Mouse (Mus musculus): ENCODE results near the gene Nfib. TPM values are rescaled to one million over a fixed set of nuclear protein-coding genes. Genes with fewer than 3 reads are reported as not detected.

The Nfib gene
- polyA plus RNA-seq, 1 experiment from 2014 or later = 58.8 TPM

DNA sequence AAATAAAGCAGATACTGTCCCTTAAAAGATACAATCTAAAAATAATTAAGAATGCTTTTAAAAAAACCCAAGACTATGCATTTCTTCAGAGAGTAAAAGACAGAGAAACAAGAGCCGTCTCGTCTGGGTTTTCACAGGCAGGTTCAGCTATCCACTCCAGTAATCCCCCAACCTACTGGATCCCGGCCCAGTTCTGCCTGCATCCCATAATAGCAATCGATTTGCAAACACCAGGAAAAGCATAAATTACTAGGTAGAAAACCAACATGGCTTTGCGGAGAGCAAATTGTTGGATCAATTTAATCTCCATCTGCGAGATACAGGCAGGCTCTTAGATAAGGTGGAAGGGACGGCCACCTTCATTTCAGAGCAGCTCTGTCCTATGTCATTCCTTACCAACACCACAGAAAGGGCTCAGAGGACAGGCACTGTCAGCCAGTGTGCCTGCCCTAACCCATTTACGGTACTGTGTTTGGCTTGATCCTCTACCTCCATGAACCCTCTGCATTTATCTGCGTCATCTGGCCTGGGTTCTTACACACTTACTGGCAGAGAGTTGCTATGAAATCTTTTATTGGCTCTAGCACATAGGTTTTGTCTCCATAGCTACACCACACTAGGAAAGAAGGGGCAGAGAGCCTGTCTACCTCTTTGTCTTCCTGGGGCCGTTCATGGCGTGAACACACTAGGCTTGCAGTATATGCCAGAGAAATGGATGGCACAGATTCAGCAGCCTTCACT lies 321.4 kb downstream of the Nfib start:
- no peak for ATAC-seq (ENCODE audit: insufficient number of reproducible peaks, insufficient read depth, low FRiP score, low TSS enrichment, low read depth)
- WGBS = 76% methylated on average over 11 of the region's 11 CpGs
- Histone ChIP-seq H3K4me2 (no peak overlapping the region), H3K9ac (replicated peaks) (no peak overlapping the region), H3K4me1 (replicated peaks) (peaks cover 32% of the 10 kb centered on the region), H3K27ac (peak overlapping the region; percentile 24; the same call in 1 of the 2 replicates), H3K36me3 (peaks cover 6% of the 10 kb centered on the region), H3K9me3 (no peaks in the 10 kb centered on the region), H3K27me3 (no peaks in the 10 kb centered on the region), H3K4me3 (replicated peaks) (no peak overlapping the region)

DNA sequence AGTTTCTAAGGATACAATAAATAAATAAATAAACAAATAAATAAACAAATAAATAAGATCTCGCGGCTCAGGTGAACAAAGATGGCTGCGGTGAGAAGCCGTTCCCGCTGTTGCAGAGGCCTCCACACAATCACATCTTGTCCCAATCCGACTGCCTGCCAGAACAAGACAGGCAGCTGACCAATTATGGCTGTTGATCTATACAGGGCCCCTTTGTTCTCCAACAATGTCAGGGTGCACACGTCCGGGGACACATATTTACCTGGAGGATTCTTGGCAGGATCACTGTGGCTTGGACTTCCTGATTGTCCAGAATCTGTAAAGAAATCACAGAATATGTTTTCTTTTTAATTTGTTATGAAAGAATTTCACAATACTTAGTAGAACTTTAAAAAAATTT lies 322.2 kb downstream of the Nfib start:
- Histone ChIP-seq H3K9me3 (no peaks in the 10 kb centered on the region), H3K4me2 (no peak overlapping the region), H3K36me3 (peaks cover 5% of the 10 kb centered on the region), H3K4me3 (replicated peaks) (no peak overlapping the region), H3K27ac (no peak overlapping the region), H3K9ac (replicated peaks) (no peak overlapping the region), H3K27me3 (no peaks in the 10 kb centered on the region), H3K4me1 (replicated peaks) (peaks cover 34% of the 10 kb centered on the region)
- WGBS = 74% methylated on average over 8 of the region's 8 CpGs
- no peak for ATAC-seq (ENCODE audit: insufficient number of reproducible peaks, insufficient read depth, low FRiP score, low TSS enrichment, low read depth)

DNA sequence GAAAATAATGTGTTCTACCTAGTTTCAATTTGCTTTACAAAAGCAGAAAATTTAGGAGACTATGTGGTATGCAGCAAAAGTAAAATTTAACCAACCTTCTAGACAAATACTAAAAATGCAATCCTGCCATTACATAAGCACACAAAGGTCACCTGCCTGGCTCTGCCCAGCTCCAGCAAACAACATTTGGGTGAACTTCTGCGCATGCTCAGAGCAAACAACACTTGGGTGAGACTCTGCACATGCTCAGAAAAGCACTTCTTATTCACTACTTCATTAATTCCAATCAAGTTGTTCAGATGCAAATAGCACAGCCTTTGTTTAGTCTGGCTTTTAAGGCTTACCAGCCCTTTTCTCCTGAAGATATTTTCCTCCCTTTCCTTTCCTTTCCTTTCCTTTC lies 323.8 kb downstream of the Nfib start:
- H3K36me3 ChIP-seq = peaks cover 5% of the 10 kb centered on the region

DNA sequence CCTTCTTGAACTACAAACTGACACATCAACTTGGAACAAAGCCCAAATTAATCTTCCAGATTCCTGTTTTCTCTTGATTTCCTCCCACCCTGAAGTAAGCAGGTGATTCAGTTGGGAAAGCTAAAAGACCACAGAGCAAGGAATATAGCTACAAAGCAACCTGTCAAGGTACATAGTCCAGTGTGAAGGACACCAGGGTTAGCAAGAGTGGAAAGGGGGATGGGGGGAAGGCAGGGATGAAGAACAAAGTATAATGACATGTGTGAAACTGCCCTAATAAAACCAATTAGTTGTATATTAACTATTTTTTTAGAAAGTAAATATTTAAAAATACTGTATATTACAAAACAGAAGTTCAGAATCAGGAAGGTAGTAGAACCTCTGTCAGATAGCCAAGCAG lies 325.0 kb downstream of the Nfib start:
- Histone ChIP-seq H3K36me3 (peaks cover 5% of the 10 kb centered on the region), H3K9me3 (no peaks in the 10 kb centered on the region), H3K9ac (replicated peaks) (no peak overlapping the region), H3K4me2 (no peak overlapping the region), H3K27ac (no peak overlapping the region), H3K27me3 (no peaks in the 10 kb centered on the region), H3K4me3 (replicated peaks) (no peak overlapping the region), H3K4me1 (replicated peaks) (peaks cover 23% of the 10 kb centered on the region)
- ATAC-seq (ENCODE audit: insufficient number of reproducible peaks, insufficient read depth, low FRiP score, low TSS enrichment, low read depth) = no peak

More for the DNA sequence above, 323.8 kb downstream of the Nfib start:
- no peaks in the 10 kb centered on the region for H3K27me3 ChIP-seq
- H3K9me3 ChIP-seq = no peaks in the 10 kb centered on the region
- no peak overlapping the region for H3K4me2 ChIP-seq
- H3K9ac ChIP-seq (replicated peaks) = no peak overlapping the region
- WGBS = 85% methylated on average over 1 of the region's 1 CpGs
- H3K4me3 ChIP-seq (replicated peaks) = no peak overlapping the region
- no peak for ATAC-seq (ENCODE audit: insufficient number of reproducible peaks, insufficient read depth, low FRiP score, low TSS enrichment, low read depth)
- peaks cover 30% of the 10 kb centered on the region for H3K4me1 ChIP-seq (replicated peaks)
- no peak overlapping the region for H3K27ac ChIP-seq

DNA sequence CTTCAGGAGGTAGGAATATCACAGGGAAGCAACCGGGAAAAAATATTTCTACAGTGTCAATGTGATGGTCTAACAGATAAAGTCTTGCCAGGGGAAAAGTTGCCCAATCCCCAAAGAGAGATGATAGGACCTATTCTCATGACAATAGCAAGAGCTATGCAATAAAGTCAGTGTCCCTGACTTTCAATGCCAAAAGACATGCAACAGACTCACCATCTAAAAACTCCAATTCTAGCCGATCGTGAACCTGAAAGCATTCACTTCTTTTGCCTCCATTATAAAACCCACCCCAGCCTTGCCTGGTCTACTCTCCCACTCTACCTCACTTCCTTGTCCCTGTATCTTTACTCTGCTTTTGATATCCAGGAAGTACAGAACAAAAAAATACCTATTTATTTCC lies 327.5 kb downstream of the Nfib start:
- H3K9me3 ChIP-seq = no peaks in the 10 kb centered on the region
- WGBS = 98% methylated on average over 3 of the region's 3 CpGs
- no peak for ATAC-seq (ENCODE audit: insufficient number of reproducible peaks, insufficient read depth, low FRiP score, low TSS enrichment, low read depth)

DNA sequence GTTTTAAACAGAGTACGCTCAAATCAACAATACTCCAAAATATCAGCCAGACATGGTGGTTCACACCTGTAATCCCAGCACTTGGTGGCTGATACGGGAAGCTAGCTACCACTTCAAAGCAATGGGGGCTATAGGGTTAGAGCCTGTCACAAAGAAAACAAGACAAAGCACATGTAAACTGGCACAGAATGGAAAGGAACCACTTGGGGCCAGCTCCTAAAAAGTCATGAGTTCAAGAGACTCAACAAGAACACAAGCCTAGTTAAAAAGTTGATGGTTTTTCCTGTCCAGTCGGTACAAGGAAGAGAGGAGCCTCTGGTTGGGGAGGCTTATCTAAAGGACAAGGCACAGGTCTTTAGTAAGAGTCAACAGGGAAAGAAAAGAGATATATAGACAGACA lies 327.9 kb downstream of the Nfib start:
- H3K9ac ChIP-seq (replicated peaks) = no peak overlapping the region
- no peaks in the 10 kb centered on the region for H3K27me3 ChIP-seq
- no peak overlapping the region for H3K27ac ChIP-seq
- H3K9me3 ChIP-seq = no peaks in the 10 kb centered on the region
- H3K4me1 ChIP-seq (replicated peaks) = peaks cover 15% of the 10 kb centered on the region
- no peak overlapping the region for H3K4me2 ChIP-seq
- ATAC-seq (ENCODE audit: insufficient number of reproducible peaks, insufficient read depth, low FRiP score, low TSS enrichment, low read depth) = no peak
- H3K36me3 ChIP-seq = peaks cover 5% of the 10 kb centered on the region
- no peak overlapping the region for H3K4me3 ChIP-seq (replicated peaks)
- 88% methylated on average over 3 of the region's 3 CpGs for WGBS

More for the DNA sequence above, 327.5 kb downstream of the Nfib start:
- Histone ChIP-seq H3K36me3 (peaks cover 5% of the 10 kb centered on the region), H3K4me2 (no peak overlapping the region), H3K27me3 (no peaks in the 10 kb centered on the region), H3K4me3 (replicated peaks) (no peak overlapping the region), H3K9ac (replicated peaks) (no peak overlapping the region), H3K4me1 (replicated peaks) (peaks cover 15% of the 10 kb centered on the region), H3K27ac (no peak overlapping the region)

DNA sequence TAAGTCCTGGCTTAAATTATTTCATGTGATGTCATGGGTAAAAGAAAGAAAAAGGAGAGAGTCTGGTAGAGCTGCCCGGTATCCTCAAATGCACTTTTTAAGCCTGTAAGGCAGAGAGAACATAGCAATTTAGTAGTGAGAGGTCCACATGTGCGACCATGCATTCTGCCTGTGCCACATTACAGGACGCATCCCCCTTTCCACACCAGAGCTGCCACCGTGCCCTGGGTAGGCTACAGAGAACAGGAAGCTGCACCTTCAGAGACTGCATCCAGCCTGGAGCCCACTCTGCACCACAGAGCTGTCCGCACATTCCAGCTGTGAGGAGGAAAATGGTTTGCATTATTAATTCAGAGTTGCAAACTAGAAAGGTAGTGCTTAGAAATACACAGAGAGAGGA lies 331.0 kb downstream of the Nfib start:
- ATAC-seq (ENCODE audit: insufficient number of reproducible peaks, insufficient read depth, low FRiP score, low TSS enrichment, low read depth) = no peak
- Histone ChIP-seq H3K27me3 (no peaks in the 10 kb centered on the region), H3K27ac (0 out of 2 replicates have a peak overlapping the region, but pooled peaks have one; percentile 4), H3K36me3 (0 out of 2 replicates have a peak, but pooled peaks cover 7% of the 10 kb centered on the region), H3K9me3 (no peaks in the 10 kb centered on the region), H3K4me2 (no peak overlapping the region), H3K9ac (replicated peaks) (no peak overlapping the region), H3K4me1 (replicated peaks) (peaks cover 16% of the 10 kb centered on the region), H3K4me3 (replicated peaks) (no peak overlapping the region)
- WGBS = 66% methylated on average over 5 of the region's 5 CpGs

DNA sequence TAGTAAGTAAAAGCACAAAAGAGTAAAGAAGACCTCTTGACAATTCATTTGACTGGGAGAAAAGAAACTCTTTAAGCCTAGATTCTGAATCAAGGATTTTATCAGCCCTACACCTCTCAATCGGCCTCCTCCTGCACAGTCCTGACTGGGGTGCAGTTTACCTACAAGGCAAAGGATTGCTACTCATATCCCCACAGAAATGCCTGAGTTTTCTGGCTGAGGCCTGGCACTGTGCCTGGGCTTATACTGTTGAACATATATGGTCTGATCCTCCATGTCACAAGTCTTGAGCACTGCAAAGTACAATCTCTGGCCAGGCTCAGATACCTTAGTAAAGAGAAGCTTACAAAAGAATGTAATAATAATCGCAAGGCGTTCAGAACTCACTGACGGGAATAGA lies 333.3 kb downstream of the Nfib start:
- no peak overlapping the region for H3K4me3 ChIP-seq (replicated peaks)
- H3K27ac ChIP-seq = no peak overlapping the region
- no peaks in the 10 kb centered on the region for H3K27me3 ChIP-seq
- ATAC-seq (ENCODE audit: insufficient number of reproducible peaks, insufficient read depth, low FRiP score, low TSS enrichment, low read depth) = no peak
- H3K9me3 ChIP-seq = no peaks in the 10 kb centered on the region
- H3K9ac ChIP-seq (replicated peaks) = no peak overlapping the region
- WGBS = 92% methylated on average over 4 of the region's 4 CpGs
- H3K4me1 ChIP-seq (replicated peaks) = peaks cover 23% of the 10 kb centered on the region
- 0 out of 2 replicates have a peak, but pooled peaks cover 9% of the 10 kb centered on the region for H3K36me3 ChIP-seq
- no peak overlapping the region for H3K4me2 ChIP-seq

DNA sequence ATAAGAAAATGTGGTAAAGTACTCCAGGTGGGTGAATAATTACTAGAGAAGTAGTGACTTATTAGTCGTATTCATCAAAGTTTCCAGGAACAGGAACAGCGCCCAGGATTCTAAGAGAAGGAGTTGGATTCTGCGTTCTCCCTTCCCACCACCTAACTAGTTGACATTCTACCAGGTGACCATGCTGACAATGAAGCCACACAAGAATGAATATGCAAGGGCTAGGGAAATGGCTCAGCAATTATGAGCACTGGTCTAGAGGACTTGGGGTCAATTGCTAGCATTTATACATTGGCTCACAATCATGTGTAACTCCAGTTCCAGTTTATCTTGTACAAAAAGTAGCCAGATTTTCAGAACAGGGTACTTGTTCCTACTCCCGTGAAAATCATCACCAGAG lies 334.1 kb downstream of the Nfib start:
- Histone ChIP-seq H3K27ac (no peak overlapping the region), H3K4me2 (no peak overlapping the region), H3K9me3 (no peaks in the 10 kb centered on the region), H3K36me3 (0 out of 2 replicates have a peak, but pooled peaks cover 9% of the 10 kb centered on the region), H3K4me1 (replicated peaks) (peaks cover 23% of the 10 kb centered on the region), H3K9ac (replicated peaks) (no peak overlapping the region), H3K4me3 (replicated peaks) (no peak overlapping the region), H3K27me3 (no peaks in the 10 kb centered on the region)
- no peak for ATAC-seq (ENCODE audit: insufficient number of reproducible peaks, insufficient read depth, low FRiP score, low TSS enrichment, low read depth)
- 87% methylated on average over 4 of the region's 4 CpGs for WGBS

DNA sequence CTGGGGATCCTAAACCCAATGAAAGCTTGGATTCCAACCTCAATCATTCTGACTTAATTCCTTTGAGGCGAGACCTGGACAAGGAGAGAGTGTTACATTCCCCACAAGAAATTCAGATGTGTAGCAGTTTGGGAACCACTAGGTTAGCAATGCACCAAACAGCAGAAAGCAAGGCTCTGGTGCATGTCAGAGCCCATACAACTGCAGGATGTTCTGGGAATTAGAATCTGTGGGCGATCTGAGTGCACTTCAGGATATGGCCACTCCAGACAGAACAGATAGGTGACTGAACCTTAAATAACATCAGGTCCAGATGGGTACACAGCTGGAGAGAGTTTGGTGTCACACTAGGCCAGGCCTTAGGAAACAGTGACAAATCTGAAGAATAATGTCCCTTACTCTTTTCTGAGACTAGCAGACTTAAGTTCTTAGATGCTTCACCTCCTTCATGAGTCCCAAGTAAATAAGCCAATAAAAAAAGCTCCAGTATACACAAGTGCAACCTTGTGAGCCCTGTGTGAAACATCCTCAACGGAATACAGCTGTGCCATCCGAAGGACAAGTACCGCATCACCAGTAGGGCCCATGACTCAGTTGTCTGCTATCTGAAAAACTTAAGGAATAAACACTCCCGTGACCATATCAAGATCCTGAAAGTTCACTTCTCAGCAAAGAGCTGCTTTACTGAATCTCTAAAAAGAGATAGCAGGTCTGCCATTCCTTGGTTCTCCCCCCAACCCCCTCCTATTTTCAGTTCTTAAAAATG lies 336.4 kb downstream of the Nfib start:
- no peak overlapping the region for H3K4me2 ChIP-seq
- H3K9me3 ChIP-seq = no peaks in the 10 kb centered on the region
- no peaks in the 10 kb centered on the region for H3K27me3 ChIP-seq
- no peak overlapping the region for H3K9ac ChIP-seq (replicated peaks)
- H3K36me3 ChIP-seq = 0 out of 2 replicates have a peak, but pooled peaks cover 9% of the 10 kb centered on the region
- no peak for ATAC-seq (ENCODE audit: insufficient number of reproducible peaks, insufficient read depth, low FRiP score, low TSS enrichment, low read depth)
- 88% methylated on average over 6 of the region's 6 CpGs for WGBS
- peaks cover 17% of the 10 kb centered on the region for H3K4me1 ChIP-seq (replicated peaks)
- no peak overlapping the region for H3K27ac ChIP-seq
- H3K4me3 ChIP-seq (replicated peaks) = no peak overlapping the region

DNA sequence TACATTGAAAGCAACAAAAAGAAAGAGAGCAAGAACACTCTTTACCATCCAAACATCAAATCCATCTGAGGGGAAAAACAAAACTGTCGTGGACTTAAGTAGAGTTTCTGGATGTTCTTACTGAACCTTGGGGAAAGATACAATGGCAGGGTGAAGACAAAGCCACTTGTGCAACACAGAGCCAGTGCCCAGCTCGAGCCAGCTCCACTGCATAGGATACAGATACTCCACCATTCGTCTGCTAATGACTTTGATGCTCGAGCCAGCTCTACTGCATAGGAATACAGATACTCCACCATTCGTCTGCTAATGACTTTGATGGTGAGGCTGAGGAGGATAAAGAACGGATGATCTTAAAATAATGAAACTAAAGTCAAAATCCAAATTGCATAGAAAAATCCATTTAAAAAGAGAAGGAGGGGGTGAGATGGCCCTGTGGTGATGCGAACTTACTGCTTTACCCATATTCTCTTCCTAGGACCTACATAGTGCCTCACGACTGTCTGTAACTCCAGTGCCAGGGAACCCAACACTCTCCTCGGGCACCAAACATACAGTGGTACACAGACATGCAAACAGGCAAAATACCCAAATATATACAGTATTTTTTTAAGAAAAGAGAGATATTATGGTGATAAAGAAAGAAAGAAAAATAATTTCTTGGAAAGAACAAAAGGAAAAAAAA lies 337.3 kb downstream of the Nfib start:
- Histone ChIP-seq H3K27me3 (no peaks in the 10 kb centered on the region), H3K9ac (replicated peaks) (no peak overlapping the region), H3K27ac (no peak overlapping the region), H3K36me3 (0 out of 2 replicates have a peak, but pooled peaks cover 9% of the 10 kb centered on the region), H3K4me3 (replicated peaks) (no peak overlapping the region), H3K9me3 (no peaks in the 10 kb centered on the region), H3K4me2 (no peak overlapping the region), H3K4me1 (replicated peaks) (peaks cover 22% of the 10 kb centered on the region)
- no peak for ATAC-seq (ENCODE audit: insufficient number of reproducible peaks, insufficient read depth, low FRiP score, low TSS enrichment, low read depth)
- 84% methylated on average over 9 of the region's 9 CpGs for WGBS
